Mouse (Mus musculus) cerebellum, adult 2 months (tissue): ENCODE data around the gene Stk39.

ENCODE experiments used
- CTCF ChIP-seq: fragments of 200-500 bp; IDR thresholded peaks from 2 replicates; pipeline ENCODE4 v1.5.1; 2011; ENCODE audit warnings: low read depth, mild to moderate bottlenecking, control low read depth, low read length, moderate library complexity, borderline replicate concordance; ENCODE audit not compliant: insufficient read depth
- POLR2A ChIP-seq: fragments of 200-500 bp; IDR thresholded peaks from 2 replicates; pipeline ENCODE4 v1.6.1; 2011; ENCODE audit warnings: low read length, control low read depth, borderline replicate concordance; ENCODE audit not compliant: insufficient read depth

- no peak for TF ChIP-seq CTCF
- TF ChIP-seq POLR2A: no peak
These were observed 7.6 kb downstream of the Stk39 start for GRCm38 (mm10) chr2:68464456-68464855.
